Mouse (Mus musculus) WW6 (cell line): ENCODE data around the gene Aen.

Experiments
- DNase-seq: peaks from one replicate; pipeline ENCODE4 v3.0.0-alpha.2; 2013; ENCODE audit warnings: low read depth, low spot score

The Aen gene

GRCm38 (mm10) chr7:78938957-78939602 is 43.4 kb downstream of the Aen start:
- no peak for DNase-seq

GRCm38 (mm10) chr7:78940971-78941370 is 45.3 kb downstream of the Aen start:
- DNase-seq = no peak

GRCm38 (mm10) chr7:78942544-78942943 is 46.9 kb downstream of the Aen start:
- DNase-seq = no peak

DNA sequence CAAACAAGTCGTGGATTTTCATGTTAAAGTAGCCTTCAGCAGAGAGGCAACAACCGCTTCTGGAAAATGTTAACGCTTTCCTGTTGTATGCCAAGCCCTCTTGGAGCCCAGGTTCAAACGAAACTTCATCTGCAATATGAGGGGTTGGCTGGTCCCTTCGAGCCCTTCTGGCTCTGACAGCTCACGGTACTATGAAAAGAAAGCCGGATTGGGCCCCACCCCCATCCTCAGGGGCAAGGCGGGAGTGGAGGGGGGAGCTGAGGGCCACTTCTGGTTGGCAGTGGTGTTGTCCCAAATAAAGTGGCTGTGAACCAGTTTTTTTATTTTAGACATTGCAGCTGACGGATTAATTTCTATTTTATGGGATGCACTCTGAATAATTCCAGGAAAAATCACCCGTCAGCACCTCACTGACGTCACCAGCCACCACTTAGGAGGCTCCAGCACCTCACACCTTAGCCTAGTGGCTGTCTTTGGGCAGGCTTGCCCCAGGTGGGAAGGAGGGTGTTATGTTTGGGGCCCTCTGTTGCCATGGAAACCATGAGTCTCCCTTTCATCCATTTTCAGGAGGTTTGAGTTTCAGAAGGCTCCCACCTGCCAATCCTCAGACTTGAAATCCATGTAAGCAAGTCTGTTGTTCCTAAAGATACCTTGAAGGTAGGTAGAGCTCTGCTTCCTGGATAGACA is 58.4 kb downstream of the Aen start:
- no peak for DNase-seq

DNA sequence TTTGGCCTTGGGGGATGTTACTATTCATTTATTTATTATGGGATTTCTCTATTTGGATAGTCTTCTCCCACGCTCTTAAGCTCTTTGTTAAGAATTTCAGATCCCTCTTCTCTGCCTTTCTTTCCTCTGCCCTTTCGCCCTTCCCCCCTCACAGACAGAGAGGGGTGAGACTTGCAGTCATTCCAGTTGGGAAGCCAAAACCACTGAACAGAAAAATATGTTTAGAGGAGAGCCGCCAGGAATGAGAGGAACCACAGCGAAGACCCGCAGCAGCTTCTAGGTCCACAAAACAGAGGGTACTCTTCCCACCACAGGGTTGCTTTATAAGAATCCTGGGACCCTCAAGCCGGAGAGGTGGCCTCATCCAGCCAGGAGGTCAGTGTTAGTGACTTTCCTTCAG is 59.0 kb downstream of the Aen start:
- no peak for DNase-seq

DNA sequence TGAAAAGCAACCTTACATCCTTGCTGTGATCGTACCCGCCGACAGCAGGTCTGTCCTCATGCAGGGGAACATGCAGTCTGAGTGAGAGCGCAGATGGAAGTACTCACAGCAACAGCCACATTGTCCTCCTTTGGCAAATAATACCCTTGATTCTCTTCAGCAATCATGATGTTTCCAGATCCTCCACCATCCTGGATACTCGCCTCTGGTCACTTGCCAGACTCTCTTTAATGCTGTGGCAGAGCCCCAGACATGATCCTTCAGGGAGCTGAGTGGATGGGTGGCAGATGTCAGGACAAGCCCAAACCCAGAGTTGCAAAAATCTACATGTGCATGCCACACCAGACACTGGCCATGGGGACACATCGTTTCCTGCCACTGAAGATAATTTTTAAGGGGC is 59.4 kb downstream of the Aen start:
- DNase-seq = no peak

DNA sequence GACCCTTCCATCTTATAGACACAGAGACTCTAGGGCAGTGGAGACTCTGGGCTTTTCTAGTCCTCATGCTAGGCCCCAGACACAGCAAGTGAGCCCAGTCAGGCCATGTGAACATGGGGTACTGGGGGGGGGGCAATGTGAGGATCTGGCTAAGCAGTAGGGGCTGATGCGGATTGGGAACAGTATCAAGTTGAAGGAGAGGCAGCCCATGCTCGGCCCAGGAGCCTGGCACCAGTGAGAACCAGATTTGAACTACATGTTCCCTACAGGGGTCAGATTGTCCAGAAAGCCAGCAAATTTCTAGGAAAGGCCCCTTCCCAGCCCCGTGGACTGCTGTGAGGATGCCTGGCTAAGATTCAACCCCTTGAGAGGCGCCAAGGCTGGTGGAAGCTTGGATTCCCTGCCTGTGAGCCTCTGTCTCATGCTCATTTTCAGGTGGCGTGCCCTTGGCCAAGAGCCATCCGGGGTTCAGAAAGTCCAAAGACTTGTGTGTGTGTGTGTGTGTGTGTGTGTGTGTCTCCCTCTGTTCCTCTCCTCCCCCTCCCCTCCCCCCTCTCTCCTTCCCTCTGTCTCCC is 62.9 kb downstream of the Aen start:
- no peak for DNase-seq
